Mouse (Mus musculus) v-Abl transformed pro-B cells (cell line): ENCODE results near the gene Adra1d.

ENCODE experiments used
- in situ Hi-C, 2 experiments: fragments of 400-800 bp; cut with MboI; formaldehyde crosslinking; loops; one replicate each; pipeline ENCODE4 v1.15.1; 2025; ENCODE audit not compliant: unreplicated experiment in 2 of 2

Adra1d gene

DNA sequence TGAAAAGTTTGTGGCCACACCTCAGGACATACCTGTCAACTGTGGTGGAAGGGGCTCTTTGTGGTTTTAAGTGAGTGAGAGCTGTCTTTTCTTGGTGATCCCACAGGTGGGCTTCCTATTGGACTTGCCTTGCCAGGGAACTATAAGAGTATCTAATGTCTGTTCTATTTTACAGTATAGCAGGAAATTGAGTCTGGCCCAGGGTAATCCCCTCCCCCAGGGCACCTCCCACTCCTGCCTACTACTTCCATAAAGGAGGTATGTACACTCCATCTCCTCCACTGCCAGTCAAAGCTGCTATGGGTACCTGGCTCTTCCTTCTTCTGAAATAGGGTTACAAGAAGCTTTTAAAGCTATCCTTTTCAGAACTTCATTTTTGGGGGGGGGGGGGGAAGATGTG, 56.7 kb downstream of the Adra1d start:
- in situ Hi-C loops: loop anchor here in 1 of 2 experiments (10.0 to 25.0 kb wide), 4 partner anchors 411 to 893 kb away; no protein-coding TSS in a partner anchor

DNA sequence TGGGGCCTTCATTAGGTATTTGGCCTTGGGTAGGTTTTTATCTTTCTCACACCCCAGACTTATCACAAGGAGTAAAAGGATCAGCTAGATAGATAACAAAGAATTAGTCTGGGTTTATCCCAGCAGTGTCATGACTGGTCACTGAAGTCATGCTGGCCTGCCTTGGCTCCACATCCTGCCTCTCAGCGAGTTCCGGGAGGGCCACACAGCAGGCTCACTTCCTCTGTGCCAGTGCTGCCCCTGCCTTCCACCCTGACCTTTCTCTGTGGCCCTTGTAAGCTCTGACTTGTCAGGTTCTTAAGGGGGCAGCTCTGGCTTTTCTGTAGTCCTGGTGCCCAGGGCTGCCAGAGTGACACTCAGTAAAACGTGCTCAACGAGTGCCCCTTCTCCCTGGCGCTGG, 59.5 kb downstream of the Adra1d start:
- in situ Hi-C loops: loop anchor here in 1 of 2 experiments (10.0 to 25.0 kb wide), 4 partner anchors 408 to 890 kb away; no protein-coding TSS in a partner anchor

DNA sequence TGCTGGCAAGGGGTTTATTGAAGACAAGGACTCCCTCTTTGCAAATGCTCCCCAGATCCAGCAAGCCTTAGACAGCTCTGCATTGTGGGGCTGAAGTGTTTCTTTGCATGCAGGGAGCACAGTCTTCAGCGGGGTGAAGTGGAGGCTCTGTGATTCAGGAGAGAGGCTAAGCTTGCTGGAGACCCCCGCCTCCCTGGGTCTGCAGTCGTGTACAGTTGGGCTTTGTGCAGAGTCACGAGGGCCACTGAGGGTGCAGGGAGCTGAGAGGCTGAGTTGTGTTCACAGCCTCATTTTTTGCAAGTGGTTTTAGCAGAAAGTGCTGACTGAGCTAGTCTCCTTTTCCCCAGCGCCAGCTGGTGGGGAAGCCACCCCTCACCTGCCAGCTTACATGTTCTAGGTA, 60.2 kb downstream of the Adra1d start:
- in situ Hi-C loops: loop anchor here in 1 of 2 experiments (10.0 to 25.0 kb wide), 4 partner anchors 407 to 890 kb away; no protein-coding TSS in a partner anchor

DNA sequence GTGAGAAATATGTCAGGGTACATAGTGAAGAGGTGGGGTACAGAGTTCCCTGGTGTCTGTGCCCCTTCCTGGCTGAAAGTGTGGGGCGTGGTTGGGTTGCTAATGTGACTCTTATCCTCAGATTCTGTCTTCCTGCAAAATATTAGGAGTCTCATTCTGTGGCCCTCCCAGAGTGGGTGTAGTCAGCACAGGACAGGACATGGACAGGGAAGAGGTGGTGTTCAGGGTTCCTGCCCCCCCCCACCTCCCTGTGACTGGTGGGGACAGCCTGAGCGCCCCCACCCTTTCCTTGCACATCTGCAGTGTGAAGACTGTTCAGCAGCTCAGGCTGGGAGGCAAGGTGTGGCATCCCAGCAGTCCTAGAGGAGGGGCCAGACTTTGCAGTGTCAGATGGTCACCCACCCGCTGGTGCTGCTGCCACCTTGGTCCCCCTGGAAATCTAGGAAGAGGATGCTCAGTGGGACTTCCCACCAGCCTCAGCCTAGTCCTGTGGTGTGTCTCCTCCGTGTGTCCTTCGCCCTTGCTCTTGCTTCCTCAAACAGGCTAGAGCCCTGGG, 62.7 kb downstream of the Adra1d start:
- in situ Hi-C loops: no loop called here

DNA sequence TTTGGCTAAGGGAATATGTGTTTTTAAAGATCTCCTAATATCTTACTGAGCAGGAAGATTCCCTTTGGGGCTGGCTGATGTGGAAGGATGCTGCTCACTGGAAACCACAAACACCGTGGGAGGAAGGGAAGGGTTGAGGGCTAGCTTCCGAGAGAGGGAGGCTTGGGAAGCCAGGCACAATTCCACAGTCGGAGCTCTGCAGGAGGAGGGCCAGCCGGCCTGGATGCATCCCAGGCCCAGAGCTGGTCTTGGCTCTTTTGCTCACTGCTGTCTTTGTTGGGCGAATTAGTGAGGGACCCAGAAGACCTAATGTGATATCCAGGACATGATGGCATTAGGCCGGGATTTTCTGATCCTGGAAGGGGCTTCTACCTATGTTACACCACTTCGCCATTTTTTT, 63.9 kb downstream of the Adra1d start:
- in situ Hi-C loops: no loop called here

DNA sequence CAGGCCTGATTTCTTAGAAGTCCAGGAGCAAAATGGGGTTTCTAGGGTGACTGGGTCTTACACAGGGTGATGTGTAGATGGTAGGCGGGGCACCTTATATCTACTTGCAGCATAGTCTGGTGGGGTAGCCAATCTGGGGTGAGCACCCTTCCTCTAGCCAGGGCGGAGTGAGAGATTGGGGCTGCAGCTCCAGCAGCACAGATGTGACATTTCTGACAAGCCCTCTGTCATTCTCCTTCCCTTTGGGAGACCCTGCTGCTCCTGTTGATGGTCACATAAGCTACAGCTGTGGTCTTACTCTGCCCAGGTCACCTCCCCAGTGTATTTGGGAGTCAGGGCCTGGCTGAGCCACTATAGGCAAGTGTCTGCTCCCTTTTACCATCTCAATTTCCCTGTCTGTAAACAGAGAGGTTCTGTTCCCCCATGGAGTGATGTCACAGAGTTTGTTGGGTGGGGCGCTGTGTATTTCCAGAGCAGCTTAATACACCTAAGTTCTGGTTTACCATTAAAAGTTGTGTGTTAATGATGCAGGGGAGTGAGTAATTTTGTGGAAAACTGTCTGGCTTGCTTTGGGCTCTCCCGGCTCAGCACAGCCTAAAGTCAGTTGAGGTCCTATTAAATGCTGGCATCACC, 64.7 kb downstream of the Adra1d start:
- in situ Hi-C loops: no loop called here

DNA sequence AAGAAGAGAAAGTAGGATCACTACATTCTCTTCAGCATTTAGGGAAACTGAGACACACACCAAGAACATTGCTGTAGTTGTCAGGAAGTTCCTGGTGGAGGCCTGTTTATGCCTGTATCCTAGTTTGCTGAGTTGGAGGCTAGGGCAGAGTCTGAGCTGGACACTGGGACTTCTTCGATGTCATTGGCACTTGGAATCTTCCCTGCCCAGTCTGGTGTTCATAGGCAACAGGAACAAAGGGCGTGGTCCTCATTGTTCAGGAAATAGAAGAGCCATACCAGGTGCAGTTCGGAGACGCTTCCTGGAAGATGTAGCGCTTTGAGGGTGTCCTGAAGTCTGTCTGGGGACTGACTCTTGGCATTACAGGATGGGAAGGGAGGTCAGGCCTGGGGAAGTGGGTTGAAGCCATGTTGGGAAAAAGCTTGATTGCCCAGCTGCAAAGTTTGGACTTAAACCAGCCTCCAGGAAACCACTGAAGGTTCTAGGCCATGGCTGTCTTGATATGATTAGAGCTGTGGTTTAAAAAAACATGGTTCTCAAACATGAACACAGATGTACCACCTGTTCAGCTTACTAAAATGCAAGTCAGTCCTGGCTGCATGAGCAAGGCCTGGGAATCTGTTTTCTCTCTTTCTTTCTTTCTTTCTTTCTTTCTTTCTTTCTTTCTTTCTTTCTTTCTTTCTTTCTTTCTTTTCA, 65.8 kb downstream of the Adra1d start:
- in situ Hi-C loops: no loop called here
